Mouse (Mus musculus): Measurements from ENCODE around the gene Prkcd. TPM values are rescaled to one million over a fixed set of nuclear protein-coding genes. Genes with fewer than 3 reads are reported as not detected.

Gene Prkcd
- total RNA-seq (2015) (71.8 and 84.3 TPM in 2 replicates), total RNA-seq (2017) (106 and 118 TPM in 2 replicates)

GRCm38 (mm10) chr14:30625856-30626726 is at the start of gene Prkcd:
TSS of gene Prkcd (minus strand) at chr14:30626210.
- ATAC-seq (replicated peaks; ENCODE audit: poor library complexity), result peak; percentile 55

DNA sequence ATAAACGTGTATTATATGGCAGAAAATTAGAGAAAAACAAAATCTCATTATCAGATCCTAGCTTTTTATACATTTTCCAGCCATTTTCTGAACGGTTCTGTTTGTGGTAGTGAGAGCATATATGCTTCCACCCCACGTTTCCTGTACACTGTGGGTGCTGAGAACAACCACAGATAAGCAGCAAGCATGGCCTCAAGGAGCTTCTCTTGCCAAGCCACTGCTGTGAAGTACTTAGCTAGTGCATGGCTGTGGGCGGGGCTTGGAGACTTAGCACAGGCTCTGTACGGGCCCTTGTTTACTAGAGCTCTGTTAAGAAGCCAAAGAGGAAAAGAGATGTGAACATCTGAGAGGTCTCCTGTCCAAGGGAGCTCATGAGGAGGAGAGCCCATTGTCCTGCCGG is 48.9 kb upstream of the Prkcd start:
- ATAC-seq (replicated peaks; ENCODE audit: poor library complexity), result peak; percentile 93

- ATAC-seq (replicated peaks; ENCODE audit: poor library complexity), result peak; percentile 91
These were observed 45.9 kb upstream of the Prkcd start for GRCm38 (mm10) chr14:30671986-30672312.

DNA sequence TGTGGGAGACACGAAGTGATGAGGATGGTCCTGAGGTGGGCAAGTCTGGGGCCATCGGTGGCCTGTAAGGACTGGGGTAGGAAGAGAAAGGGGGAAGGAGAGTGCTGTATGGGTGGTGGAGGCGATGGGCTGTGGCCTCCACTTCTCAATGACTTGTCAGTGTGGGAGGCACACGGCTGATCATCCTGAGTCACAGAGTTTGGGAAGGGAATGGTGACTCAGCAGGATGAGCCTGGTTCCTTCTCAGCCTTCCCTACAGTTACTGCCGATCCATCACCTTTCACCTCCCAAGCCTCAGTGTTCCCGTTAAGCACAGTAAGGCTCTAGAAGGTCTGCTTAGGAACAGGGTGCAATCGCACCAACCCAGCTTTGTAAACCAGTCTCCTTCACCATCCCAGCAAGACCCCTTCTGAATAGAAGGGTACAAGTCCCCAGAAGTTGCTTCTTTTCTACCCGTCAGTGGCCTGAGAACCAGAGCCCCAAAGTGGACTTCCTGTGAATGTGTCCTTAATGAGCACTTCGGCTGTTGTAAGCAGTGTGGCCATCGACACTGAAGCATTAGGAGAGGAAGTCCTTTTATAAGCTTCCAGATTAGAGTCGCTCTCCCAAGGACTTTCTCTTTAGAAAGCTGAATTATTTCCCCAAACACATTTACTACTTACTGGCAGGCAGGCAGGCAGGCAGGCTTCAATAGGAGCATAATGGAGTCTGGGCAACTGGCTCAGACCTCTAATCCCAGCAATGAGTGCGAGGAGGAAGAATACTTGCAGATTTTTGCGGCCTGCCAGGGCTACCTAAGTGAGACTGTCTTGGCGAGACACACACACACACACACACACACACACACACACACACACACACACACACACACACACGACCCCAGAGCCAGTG is 45.3 kb upstream of the Prkcd start:
- no peak for ATAC-seq (replicated peaks; ENCODE audit: poor library complexity)

- no peak for ATAC-seq (replicated peaks; ENCODE audit: poor library complexity)
These were observed 44.2 kb upstream of the Prkcd start for GRCm38 (mm10) chr14:30670161-30670560.

DNA sequence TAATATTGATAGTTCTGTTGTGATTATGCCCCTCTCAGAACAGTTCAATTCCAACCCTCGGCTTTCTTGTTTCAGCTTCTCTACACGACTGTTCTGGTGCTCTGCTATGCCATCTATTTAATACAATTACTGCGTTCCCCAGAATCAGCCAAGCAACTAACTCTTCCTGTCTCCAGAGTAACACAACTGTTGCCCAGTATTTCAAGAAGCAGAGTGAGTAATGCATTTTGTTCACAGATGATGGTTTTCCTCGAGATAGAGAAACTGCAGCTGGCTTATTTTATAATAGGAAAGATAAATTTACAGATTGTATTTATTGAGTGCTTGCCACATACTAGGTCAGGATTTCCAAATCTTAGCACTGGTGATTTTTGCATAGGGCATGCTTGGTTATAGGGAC is 40.6 kb upstream of the Prkcd start:
- no peak for ATAC-seq (replicated peaks; ENCODE audit: poor library complexity)

- no peak for ATAC-seq (replicated peaks; ENCODE audit: poor library complexity)
These were observed 40.1 kb upstream of the Prkcd start for GRCm38 (mm10) chr14:30666061-30666460.

DNA sequence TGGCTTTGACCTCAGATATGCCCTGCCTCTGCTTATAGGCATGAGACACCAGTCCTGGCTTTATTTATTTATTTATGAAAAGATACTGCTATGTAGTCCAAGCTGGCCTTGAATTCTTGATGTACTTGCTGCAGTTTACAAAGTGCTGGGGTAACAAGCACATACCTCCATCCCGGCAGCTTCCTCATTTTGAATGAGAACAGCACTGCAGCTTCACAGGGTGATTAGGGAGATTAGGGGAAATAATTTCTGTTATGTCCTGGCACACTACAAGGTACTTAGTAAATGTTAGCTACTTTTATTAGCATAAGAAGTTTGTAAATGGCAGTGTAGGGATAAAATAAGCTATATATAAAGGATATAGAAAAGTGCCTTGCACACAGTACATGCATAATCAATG is 29.5 kb upstream of the Prkcd start:
- ATAC-seq (replicated peaks; ENCODE audit: poor library complexity), result peak; percentile 26; the same call in 1 of the 2 replicates

DNA sequence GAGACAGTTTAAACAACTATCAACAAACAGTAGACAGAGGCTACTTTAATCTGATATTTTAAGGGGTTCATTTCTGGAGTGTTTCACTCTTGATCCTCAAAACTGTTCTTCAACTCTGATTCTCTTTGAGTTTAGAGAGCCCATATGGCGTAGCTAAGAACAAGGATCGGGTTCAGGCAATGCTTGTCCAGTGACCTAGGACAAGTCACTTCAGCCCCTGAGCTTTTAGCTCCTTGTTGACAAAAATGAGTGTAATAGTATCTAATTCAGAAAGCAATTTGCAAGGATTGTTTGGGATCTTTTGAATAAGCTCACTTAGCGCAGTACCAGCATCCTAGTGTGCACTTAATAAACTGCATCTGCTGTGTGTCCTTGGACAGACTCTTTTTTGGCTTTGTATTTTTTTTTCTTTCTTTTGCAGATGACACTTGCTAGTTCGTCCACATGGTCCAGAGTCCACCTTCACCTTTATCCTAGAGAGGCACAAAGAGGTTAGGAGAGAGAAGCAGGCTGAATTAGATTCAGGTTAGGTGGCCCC is 28.8 kb upstream of the Prkcd start:
- ATAC-seq (replicated peaks; ENCODE audit: poor library complexity), result no peak

GRCm38 (mm10) chr14:30653943-30654659 is 28.1 kb upstream of the Prkcd start, which contains the start of gene Rft1:
TSS of gene Rft1 (plus strand) at chr14:30654360.
- peak; percentile 92 for ATAC-seq (replicated peaks; ENCODE audit: poor library complexity)

GRCm38 (mm10) chr14:30650969-30651368 is 25.0 kb upstream of the Prkcd start:
- peak; percentile 70 for ATAC-seq (replicated peaks; ENCODE audit: poor library complexity)

DNA sequence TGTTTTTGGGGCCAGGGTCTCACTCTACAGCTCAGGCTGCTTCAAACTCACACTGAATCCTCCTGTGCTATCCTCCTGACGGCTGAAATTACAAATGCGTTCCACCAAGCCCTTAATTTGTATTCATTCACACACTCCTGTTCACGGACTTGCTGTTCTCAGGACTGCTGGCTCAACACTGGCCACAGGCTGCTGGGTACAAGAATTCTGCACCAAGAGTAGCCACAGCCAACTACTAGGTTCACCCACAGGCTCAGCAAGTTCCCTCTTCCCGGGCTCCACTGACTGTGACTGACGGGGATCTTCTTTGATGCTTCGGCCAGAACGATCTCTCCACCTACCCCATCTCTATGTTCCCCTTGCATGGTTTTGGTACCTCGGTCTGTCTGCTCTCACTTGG is 23.7 kb upstream of the Prkcd start:
- no peak for ATAC-seq (replicated peaks; ENCODE audit: poor library complexity)

GRCm38 (mm10) chr14:30648478-30648877 is 22.5 kb upstream of the Prkcd start:
- peak; percentile 18 for ATAC-seq (replicated peaks; ENCODE audit: poor library complexity)

GRCm38 (mm10) chr14:30646486-30646885 is 20.5 kb upstream of the Prkcd start:
- ATAC-seq (replicated peaks; ENCODE audit: poor library complexity), result no peak

GRCm38 (mm10) chr14:30645066-30645465 is 19.1 kb upstream of the Prkcd start:
- ATAC-seq (replicated peaks; ENCODE audit: poor library complexity), result no peak

- no peak for ATAC-seq (replicated peaks; ENCODE audit: poor library complexity)
These were observed 18.0 kb upstream of the Prkcd start for GRCm38 (mm10) chr14:30644026-30644425.

GRCm38 (mm10) chr14:30641748-30642147 is 15.7 kb upstream of the Prkcd start:
- ATAC-seq (replicated peaks; ENCODE audit: poor library complexity), result peak; percentile 92

DNA sequence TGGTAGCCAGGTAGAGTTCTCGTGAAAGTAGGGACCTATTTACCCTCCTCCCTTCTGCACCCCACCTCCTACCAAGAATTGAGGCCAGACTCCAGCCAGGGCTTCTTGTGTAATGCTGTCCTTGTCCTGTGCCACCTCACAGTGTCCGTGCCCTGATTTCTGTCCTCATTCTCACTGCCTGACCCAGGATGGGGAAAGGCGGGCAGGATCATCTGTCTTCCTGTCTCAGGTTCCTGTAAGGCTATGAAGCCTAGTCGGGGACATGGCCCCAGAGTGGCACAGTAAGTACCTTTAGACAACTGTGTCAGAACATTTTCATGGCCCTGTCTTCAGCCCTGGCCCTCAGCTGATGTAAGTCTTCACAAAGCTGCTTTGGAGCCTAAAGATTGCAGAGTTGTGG is 12.7 kb upstream of the Prkcd start:
- ATAC-seq (replicated peaks; ENCODE audit: poor library complexity), result no peak

DNA sequence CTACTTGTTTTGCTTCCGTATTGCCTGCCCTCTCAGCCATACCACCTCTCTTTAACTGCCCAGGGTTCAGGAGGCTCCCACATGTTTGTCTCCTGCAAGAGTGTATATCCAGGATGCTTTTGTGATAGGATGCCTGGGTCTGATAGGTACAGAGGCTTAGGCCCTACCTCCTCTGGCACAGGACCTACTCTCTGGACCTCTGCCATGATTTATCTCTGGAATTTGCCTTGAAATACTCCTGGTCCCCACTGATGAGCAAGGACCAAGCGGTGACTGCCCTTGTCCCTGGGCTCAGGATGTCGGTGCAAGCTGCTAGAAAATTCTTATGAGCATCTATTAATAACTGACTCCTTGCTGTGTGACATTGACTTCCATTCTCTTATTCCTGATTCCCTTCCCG is 12.0 kb upstream of the Prkcd start:
- ATAC-seq (replicated peaks; ENCODE audit: poor library complexity), result no peak

- no peak for ATAC-seq (replicated peaks; ENCODE audit: poor library complexity)
These were observed 11.1 kb upstream of the Prkcd start for GRCm38 (mm10) chr14:30637087-30637486.

- no peak for ATAC-seq (replicated peaks; ENCODE audit: poor library complexity)
These were observed 10.5 kb upstream of the Prkcd start for GRCm38 (mm10) chr14:30636499-30636898.
